Mouse (Mus musculus): ENCODE results near the gene Ip6k1. TPM values are rescaled to one million over a fixed set of nuclear protein-coding genes. Genes with fewer than 3 reads are reported as not detected.
A peak's percentile ranks its signal among the peaks of the same experiment; 100 is the strongest.
"Not testable (repeated sequence)": the region's sequence is repeated elsewhere in the genome, so short reads cannot be mapped to it uniquely, and the experiment has no call there.

Ip6k1 gene
- polyA plus RNA-seq, 1 experiment from 2014 or later: 55.3 TPM

DNA sequence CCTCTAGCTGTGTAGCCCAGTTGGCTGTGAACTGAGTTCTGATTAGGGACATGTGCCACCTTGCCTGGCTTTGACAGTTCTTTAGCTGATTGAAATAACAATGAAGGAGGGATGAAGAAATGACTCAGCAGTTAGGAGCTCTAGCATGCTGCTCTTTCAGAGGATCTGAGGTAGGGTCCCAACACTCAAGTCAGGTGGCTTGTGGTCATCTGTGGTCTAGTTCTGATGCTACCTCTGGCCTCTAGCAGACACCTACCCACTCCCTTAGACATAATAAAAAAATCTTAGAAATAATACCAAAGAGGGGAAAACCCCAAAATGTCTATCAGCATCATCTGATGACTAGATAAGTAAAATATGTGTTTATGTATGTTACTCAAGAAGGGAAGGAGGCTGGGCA is 8.1 kb downstream of the Ip6k1 start:
- Histone ChIP-seq H3K4me1 (replicated peaks; ENCODE audit: control insufficient read depth, insufficient read depth, low read length) (peaks cover 5% of the 10 kb centered on the region; the same call in 1 of the 2 replicates), H3K4me2 (ENCODE audit: low read depth, low read length) (no peak overlapping the region), H3K9me3 (ENCODE audit: control insufficient read depth, low read length) (peaks cover 2% of the 10 kb centered on the region; the same call in 1 of the 2 replicates), H3K36me3 (ENCODE audit: control insufficient read depth, insufficient read depth, low read length) (peaks cover 10% of the 10 kb centered on the region; the same call in 1 of the 2 replicates), H3K27me3 (ENCODE audit: control insufficient read depth, insufficient read depth, low read depth, low read length) (no peaks in the 10 kb centered on the region), H3K9ac (ENCODE audit: low read length) (no peak overlapping the region), H3K4me3 (ENCODE audit: low read length) (no peak overlapping the region), H3K27ac (ENCODE audit: low read length) (no peak overlapping the region)
- no peak for ATAC-seq (ENCODE audit: low read depth)

DNA sequence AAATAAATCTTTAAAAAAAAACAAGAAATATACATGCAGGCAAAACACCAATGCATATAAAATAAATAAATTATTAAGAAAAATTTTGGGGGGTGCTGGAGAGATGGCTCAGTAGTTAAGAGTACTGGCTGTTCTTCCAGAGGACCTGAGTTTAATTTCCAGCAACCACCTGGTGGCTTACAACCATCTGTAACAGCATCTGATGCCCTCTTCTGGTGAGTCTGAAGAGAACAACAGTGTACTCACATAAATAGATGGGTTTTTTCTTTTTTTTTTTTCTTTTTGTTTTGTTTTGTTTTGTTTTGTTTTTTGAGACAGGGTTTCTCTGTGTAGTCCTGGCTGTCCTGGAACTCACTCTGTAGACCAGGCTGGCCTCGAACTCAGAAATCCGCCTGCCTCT is 11.3 kb downstream of the Ip6k1 start:
- H3K27me3 ChIP-seq (ENCODE audit: control insufficient read depth, insufficient read depth, low read depth, low read length); H3K4me3 ChIP-seq (ENCODE audit: low read length); H3K27ac ChIP-seq (ENCODE audit: low read length); H3K4me2 ChIP-seq (ENCODE audit: low read depth, low read length); H3K9ac ChIP-seq (ENCODE audit: low read length); ATAC-seq (ENCODE audit: low read depth); H3K9me3 ChIP-seq (ENCODE audit: control insufficient read depth, low read length); H3K4me1 ChIP-seq (replicated peaks; ENCODE audit: control insufficient read depth, insufficient read depth, low read length): not testable (repeated sequence)
- H3K36me3 ChIP-seq (ENCODE audit: control insufficient read depth, insufficient read depth, low read length): peaks cover 15% of the 10 kb centered on the region
- WGBS: 92% methylated on average over 2 of the region's 2 CpGs

DNA sequence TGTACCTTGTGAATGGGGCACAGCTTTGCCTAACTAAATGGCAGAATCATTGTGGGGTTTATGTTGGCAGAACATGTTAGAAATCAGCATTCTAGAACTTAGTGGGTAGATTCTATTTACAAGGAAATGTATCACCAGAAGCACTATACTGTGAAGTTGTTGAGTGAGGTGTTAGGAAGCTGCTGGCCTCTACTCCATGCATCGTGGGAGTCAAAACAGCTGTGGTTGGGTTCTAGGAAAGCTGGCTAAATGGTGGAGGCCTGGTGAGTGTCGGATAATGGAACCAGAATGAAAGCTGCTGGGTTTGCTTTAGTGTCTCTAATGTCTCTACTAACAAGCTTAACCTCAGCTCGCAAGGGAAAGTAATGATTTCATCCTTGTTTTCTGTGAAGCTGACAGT is 14.8 kb downstream of the Ip6k1 start:
- Histone ChIP-seq H3K4me3 (ENCODE audit: low read length) (no peak overlapping the region), H3K4me1 (replicated peaks; ENCODE audit: control insufficient read depth, insufficient read depth, low read length) (no peaks in the 10 kb centered on the region), H3K9me3 (ENCODE audit: control insufficient read depth, low read length) (peaks cover 2% of the 10 kb centered on the region; the same call in 1 of the 2 replicates), H3K27ac (ENCODE audit: low read length) (no peak overlapping the region), H3K4me2 (ENCODE audit: low read depth, low read length) (no peak overlapping the region), H3K36me3 (ENCODE audit: control insufficient read depth, insufficient read depth, low read length) (peaks cover 12% of the 10 kb centered on the region), H3K9ac (ENCODE audit: low read length) (no peak overlapping the region), H3K27me3 (ENCODE audit: control insufficient read depth, insufficient read depth, low read depth, low read length) (no peaks in the 10 kb centered on the region)
- ATAC-seq (ENCODE audit: low read depth): no peak
- WGBS: 85% methylated on average over 3 of the region's 3 CpGs

DNA sequence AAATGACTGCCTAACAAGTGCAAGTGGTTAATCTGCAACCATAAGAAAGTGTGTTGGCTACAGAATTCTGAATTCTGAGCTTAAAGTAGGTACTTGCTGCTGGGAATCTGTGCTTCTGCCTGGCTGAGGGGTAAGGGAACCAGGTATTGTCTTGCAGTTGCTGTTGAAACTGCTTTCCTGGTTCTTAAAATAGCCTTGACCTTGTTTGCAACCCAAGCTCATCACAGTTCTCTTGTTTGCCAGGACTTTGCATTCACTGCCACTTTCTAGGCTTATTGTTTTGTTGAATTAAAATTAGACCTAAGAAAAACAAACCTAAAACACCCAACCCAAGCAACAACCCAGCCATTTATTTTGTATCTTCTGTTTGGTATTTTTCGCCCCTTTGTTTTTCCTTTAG is 18.4 kb downstream of the Ip6k1 start:
- no peak overlapping the region for H3K27ac ChIP-seq (ENCODE audit: low read length)
- no peak for ATAC-seq (ENCODE audit: low read depth)
- no peaks in the 10 kb centered on the region for H3K27me3 ChIP-seq (ENCODE audit: control insufficient read depth, insufficient read depth, low read depth, low read length)
- no peak overlapping the region for H3K9ac ChIP-seq (ENCODE audit: low read length)
- H3K9me3 ChIP-seq (ENCODE audit: control insufficient read depth, low read length): no peaks in the 10 kb centered on the region
- no peaks in the 10 kb centered on the region for H3K4me1 ChIP-seq (replicated peaks; ENCODE audit: control insufficient read depth, insufficient read depth, low read length)
- 88% methylated on average over 1 of the region's 1 CpGs for WGBS
- no peak overlapping the region for H3K4me2 ChIP-seq (ENCODE audit: low read depth, low read length)
- peaks cover 17% of the 10 kb centered on the region for H3K36me3 ChIP-seq (ENCODE audit: control insufficient read depth, insufficient read depth, low read length)
- no peak overlapping the region for H3K4me3 ChIP-seq (ENCODE audit: low read length)

DNA sequence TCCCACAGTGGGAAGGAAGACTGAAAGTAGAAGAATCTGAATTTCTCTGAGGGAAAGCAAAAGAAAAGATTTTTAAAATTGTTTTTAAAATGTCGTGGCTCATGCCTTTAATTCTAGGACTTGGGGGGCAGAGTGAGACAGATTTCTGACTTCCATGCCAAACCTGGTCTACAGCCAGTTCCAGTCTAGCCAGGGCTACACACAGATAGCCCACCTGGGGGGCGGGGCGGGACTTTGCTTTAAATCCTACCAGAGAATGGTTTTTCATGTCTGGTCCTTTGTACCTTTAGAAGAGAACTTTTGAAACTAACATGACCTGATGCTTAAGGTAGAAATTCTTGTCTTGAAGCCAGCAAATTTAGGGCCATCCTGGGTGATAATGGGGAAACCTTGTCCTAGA is 20.9 kb downstream of the Ip6k1 start:
- H3K27me3 ChIP-seq (ENCODE audit: control insufficient read depth, insufficient read depth, low read depth, low read length): no peaks in the 10 kb centered on the region
- ATAC-seq (ENCODE audit: low read depth): no peak
- no peak overlapping the region for H3K27ac ChIP-seq (ENCODE audit: low read length)
- H3K9ac ChIP-seq (ENCODE audit: low read length): no peak overlapping the region
- H3K4me2 ChIP-seq (ENCODE audit: low read depth, low read length): no peak overlapping the region
- H3K9me3 ChIP-seq (ENCODE audit: control insufficient read depth, low read length): 0 out of 2 replicates have a peak, but pooled peaks cover 2% of the 10 kb centered on the region
- H3K4me1 ChIP-seq (replicated peaks; ENCODE audit: control insufficient read depth, insufficient read depth, low read length): no peaks in the 10 kb centered on the region
- H3K36me3 ChIP-seq (ENCODE audit: control insufficient read depth, insufficient read depth, low read length): peaks cover 32% of the 10 kb centered on the region
- 82% methylated on average over 3 of the region's 3 CpGs for WGBS
- H3K4me3 ChIP-seq (ENCODE audit: low read length): no peak overlapping the region

DNA sequence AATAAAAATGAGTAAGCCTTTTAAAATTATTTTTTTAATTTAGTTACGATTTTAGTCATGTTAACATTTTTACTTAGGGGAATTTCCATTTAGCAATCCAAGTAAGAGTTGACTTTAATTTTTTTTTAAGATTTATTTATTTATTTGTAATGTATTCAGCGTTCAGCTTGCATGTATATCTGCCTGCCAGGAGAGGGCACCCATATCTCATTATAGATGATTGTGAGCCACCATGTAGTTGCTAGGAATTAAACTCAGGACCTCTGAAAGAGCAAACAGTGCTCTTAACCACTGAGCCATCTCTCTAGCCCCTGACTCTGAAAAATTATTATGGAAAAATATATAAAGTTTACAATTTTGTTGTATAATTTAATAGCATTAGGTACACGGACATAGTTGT is 24.3 kb downstream of the Ip6k1 start:
- Histone ChIP-seq H3K4me2 (ENCODE audit: low read depth, low read length) (no peak overlapping the region), H3K27ac (ENCODE audit: low read length) (no peak overlapping the region), H3K9ac (ENCODE audit: low read length) (no peak overlapping the region), H3K27me3 (ENCODE audit: control insufficient read depth, insufficient read depth, low read depth, low read length) (no peaks in the 10 kb centered on the region), H3K36me3 (ENCODE audit: control insufficient read depth, insufficient read depth, low read length) (peaks cover 36% of the 10 kb centered on the region), H3K4me1 (replicated peaks; ENCODE audit: control insufficient read depth, insufficient read depth, low read length) (no peaks in the 10 kb centered on the region), H3K4me3 (ENCODE audit: low read length) (no peak overlapping the region), H3K9me3 (ENCODE audit: control insufficient read depth, low read length) (0 out of 2 replicates have a peak, but pooled peaks cover 2% of the 10 kb centered on the region)
- 85% methylated on average over 3 of the region's 3 CpGs for WGBS
- no peak for ATAC-seq (ENCODE audit: low read depth)

DNA sequence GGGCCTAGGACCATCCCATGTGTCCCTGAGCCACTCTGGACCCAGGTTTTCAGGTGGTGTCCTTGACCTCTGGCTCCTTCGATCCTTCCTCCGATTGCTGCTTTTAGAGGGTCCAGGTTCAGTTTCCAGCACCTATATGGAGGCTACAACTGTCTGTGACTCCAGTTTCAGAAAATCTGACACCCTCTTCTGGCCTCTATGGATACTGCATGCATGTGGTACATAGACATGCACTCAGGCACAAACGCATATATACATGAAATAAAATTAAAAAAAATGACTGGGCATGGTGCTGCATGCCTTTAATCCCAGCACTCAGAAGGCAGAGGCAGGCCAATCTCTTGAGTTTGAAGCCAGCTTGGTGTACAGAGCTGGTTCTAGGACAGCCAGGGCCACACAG is 25.6 kb downstream of the Ip6k1 start:
- Histone ChIP-seq H3K4me2 (ENCODE audit: low read depth, low read length) (no peak overlapping the region), H3K27ac (ENCODE audit: low read length) (no peak overlapping the region), H3K36me3 (ENCODE audit: control insufficient read depth, insufficient read depth, low read length) (peaks cover 43% of the 10 kb centered on the region), H3K27me3 (ENCODE audit: control insufficient read depth, insufficient read depth, low read depth, low read length) (no peaks in the 10 kb centered on the region), H3K9ac (ENCODE audit: low read length) (no peak overlapping the region), H3K4me3 (ENCODE audit: low read length) (no peak overlapping the region), H3K4me1 (replicated peaks; ENCODE audit: control insufficient read depth, insufficient read depth, low read length) (no peaks in the 10 kb centered on the region), H3K9me3 (ENCODE audit: control insufficient read depth, low read length) (0 out of 2 replicates have a peak, but pooled peaks cover 2% of the 10 kb centered on the region)
- WGBS: 95% methylated on average over 3 of the region's 3 CpGs
- ATAC-seq (ENCODE audit: low read depth): no peak

DNA sequence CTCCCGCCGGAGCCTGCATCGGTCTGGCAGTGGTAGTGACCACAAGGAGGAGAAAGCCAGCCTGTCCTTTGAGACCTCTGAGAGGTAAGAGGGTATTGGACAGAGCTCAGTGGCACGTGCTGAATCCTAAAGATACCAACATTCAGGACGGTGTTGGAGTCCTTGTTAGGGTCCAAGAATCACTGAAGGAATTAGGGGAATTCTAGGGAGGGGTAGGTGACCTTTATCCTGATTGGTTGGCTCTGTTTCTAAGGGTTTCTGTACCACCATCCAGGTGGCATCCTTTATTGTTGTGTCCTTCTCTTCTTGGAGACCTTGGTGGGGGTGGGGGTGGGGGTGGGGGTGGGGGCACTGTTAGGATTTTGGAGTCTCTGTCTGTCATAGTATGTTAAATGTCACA is 29.8 kb downstream of the Ip6k1 start:
- H3K4me2 ChIP-seq (ENCODE audit: low read depth, low read length): no peak overlapping the region
- H3K27me3 ChIP-seq (ENCODE audit: control insufficient read depth, insufficient read depth, low read depth, low read length): no peaks in the 10 kb centered on the region
- H3K36me3 ChIP-seq (ENCODE audit: control insufficient read depth, insufficient read depth, low read length): peaks cover 26% of the 10 kb centered on the region
- no peak for ATAC-seq (ENCODE audit: low read depth)
- no peak overlapping the region for H3K9ac ChIP-seq (ENCODE audit: low read length)
- WGBS: 87% methylated on average over 5 of the region's 5 CpGs
- no peaks in the 10 kb centered on the region for H3K4me1 ChIP-seq (replicated peaks; ENCODE audit: control insufficient read depth, insufficient read depth, low read length)
- no peak overlapping the region for H3K27ac ChIP-seq (ENCODE audit: low read length)
- no peak overlapping the region for H3K4me3 ChIP-seq (ENCODE audit: low read length)
- 0 out of 2 replicates have a peak, but pooled peaks cover 2% of the 10 kb centered on the region for H3K9me3 ChIP-seq (ENCODE audit: control insufficient read depth, low read length)

DNA sequence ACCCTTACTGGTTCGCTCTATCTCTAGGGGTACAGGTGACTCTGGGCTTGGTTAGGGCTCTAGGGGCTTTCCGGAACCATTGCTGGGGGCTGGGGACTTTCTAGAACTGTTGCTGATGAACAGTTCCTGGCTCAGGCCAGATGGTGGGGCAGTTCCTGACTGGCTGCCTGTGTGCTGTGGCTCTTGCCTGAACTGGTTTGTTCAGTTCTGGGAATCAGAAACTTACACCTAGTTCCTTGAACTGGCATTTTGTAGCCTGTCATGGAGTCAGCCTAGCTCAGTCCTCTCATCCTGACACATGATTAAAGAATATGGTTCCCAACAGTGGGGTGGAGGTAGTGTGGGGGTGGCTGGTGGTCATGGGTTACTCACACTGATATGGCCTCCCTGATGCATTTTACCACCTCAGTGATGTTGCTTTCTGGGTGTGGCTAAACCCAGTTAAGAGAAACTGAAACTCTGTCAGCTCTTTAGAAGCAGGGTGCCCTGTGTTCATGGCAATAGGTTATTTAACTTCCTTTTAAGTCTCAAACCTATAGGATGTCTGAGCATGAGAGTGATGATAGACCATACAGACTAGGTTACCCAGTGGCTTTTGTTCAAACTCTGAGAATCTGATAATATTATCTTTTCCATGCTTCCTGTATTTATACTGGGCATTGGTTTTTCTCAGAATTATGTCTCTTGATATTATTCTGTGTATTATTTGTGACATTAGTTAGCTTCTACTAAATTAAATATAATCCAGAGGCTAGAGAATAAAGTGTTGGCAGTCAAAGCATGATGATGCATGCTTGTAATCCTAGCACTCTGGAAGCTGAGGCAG is 33.2 kb downstream of the Ip6k1 start:
- peak; percentile 17; the same call in 1 of the 2 replicates for ATAC-seq (ENCODE audit: low read depth)
- Histone ChIP-seq H3K4me2 (ENCODE audit: low read depth, low read length) (no peak overlapping the region), H3K9ac (ENCODE audit: low read length) (no peak overlapping the region), H3K27me3 (ENCODE audit: control insufficient read depth, insufficient read depth, low read depth, low read length) (no peaks in the 10 kb centered on the region), H3K27ac (ENCODE audit: low read length) (no peak overlapping the region), H3K4me3 (ENCODE audit: low read length) (no peak overlapping the region), H3K4me1 (replicated peaks; ENCODE audit: control insufficient read depth, insufficient read depth, low read length) (no peaks in the 10 kb centered on the region), H3K36me3 (ENCODE audit: control insufficient read depth, insufficient read depth, low read length) (peaks cover 21% of the 10 kb centered on the region), H3K9me3 (ENCODE audit: control insufficient read depth, low read length) (no peaks in the 10 kb centered on the region)
- 91% methylated on average over 2 of the region's 2 CpGs for WGBS

All from lung, embryonic 16.5 days (tissue).